Mouse (Mus musculus): ENCODE data around the gene Ghitm. TPM values are rescaled to one million over a fixed set of nuclear protein-coding genes. Genes with fewer than 3 reads are reported as not detected.

Ghitm gene
- polyA plus RNA-seq, 1 experiment = 224 TPM

DNA sequence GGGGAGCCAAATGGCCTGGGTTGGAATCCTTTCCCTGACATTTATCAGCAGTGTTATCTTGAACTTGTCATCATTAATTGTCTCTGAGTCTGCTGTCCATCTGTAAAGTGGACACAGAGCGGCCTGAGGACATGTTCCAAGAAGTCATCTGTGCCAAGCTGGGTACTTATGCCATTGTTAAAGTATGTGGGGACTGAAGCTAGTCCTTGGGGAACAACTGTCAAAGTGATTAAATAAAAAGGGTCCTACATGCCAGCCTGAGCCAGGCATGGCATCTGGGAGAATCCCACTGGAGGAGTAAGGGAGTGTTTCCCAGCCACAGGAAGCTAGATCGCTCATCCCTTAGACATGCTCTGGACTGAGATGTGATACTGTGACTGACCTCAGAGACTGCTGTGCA lies 24.6 kb downstream of the Ghitm start:
- H3K27ac ChIP-seq (ENCODE audit: insufficient read depth, low read length) = no peak overlapping the region
- H3K4me1 ChIP-seq (ENCODE audit: control insufficient read depth, insufficient read depth, low read length) = no peaks in the 10 kb centered on the region
- no peak for TF ChIP-seq CTCF (IDR thresholded peaks at IDR 0.05; ENCODE audit: low read depth, low read length)
- TF ChIP-seq EP300 (IDR thresholded peaks at IDR 0.05; ENCODE audit: insufficient read depth, low read depth, low read length) = no peak
- TF ChIP-seq POLR2A (IDR thresholded peaks at IDR 0.05; ENCODE audit: insufficient read depth, low read length) = no peak
- no peak overlapping the region for H3K9ac ChIP-seq (ENCODE audit: low read depth, poor library complexity, severe bottlenecking)
- no peaks in the 10 kb centered on the region for H3K36me3 ChIP-seq (ENCODE audit: control insufficient read depth, insufficient read depth, low read length, poor library complexity, severe bottlenecking)
- H3K27me3 ChIP-seq (ENCODE audit: control insufficient read depth, insufficient read depth, low read length, poor library complexity, severe bottlenecking) = no peaks in the 10 kb centered on the region
- no peak overlapping the region for H3K4me3 ChIP-seq (ENCODE audit: low read depth, low read length)
- H3K9me3 ChIP-seq (replicated peaks; ENCODE audit: control insufficient read depth, insufficient read depth, low read length, poor library complexity, severe bottlenecking) = peaks cover 6% of the 10 kb centered on the region; the same call in 1 of the 2 replicates

DNA sequence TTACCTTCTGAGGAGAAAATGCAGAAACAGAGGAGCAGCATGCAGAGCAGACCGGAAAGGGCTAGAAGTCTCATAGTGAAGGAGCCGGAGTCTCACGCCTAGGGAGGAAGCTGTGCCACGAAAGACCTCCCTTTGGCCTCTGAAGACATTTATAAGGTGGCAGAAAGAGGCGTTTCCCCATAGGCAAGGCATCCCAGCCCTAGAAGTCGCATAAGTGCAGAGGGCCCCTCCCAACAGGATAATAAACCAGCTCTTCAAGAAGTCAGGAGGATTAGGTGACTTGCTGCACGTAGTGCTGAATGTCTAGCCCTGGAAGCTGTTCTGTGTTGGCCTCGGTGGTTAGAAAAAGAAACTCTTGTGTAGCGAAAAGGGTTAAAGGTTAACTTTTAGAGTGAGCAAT lies 25.1 kb downstream of the Ghitm start:
- H3K27me3 ChIP-seq (ENCODE audit: control insufficient read depth, insufficient read depth, low read length, poor library complexity, severe bottlenecking) = no peaks in the 10 kb centered on the region
- no peak for TF ChIP-seq EP300 (IDR thresholded peaks at IDR 0.05; ENCODE audit: insufficient read depth, low read depth, low read length)
- TF ChIP-seq POLR2A (IDR thresholded peaks at IDR 0.05; ENCODE audit: insufficient read depth, low read length) = no peak
- TF ChIP-seq CTCF (IDR thresholded peaks at IDR 0.05; ENCODE audit: low read depth, low read length) = no peak
- H3K27ac ChIP-seq (ENCODE audit: insufficient read depth, low read length) = no peak overlapping the region
- H3K4me1 ChIP-seq (ENCODE audit: control insufficient read depth, insufficient read depth, low read length) = no peaks in the 10 kb centered on the region
- H3K4me3 ChIP-seq (ENCODE audit: low read depth, low read length) = no peak overlapping the region
- no peak overlapping the region for H3K9ac ChIP-seq (ENCODE audit: low read depth, poor library complexity, severe bottlenecking)
- H3K36me3 ChIP-seq (ENCODE audit: control insufficient read depth, insufficient read depth, low read length, poor library complexity, severe bottlenecking) = no peaks in the 10 kb centered on the region
- H3K9me3 ChIP-seq (replicated peaks; ENCODE audit: control insufficient read depth, insufficient read depth, low read length, poor library complexity, severe bottlenecking) = peaks cover 6% of the 10 kb centered on the region; the same call in 1 of the 2 replicates

DNA sequence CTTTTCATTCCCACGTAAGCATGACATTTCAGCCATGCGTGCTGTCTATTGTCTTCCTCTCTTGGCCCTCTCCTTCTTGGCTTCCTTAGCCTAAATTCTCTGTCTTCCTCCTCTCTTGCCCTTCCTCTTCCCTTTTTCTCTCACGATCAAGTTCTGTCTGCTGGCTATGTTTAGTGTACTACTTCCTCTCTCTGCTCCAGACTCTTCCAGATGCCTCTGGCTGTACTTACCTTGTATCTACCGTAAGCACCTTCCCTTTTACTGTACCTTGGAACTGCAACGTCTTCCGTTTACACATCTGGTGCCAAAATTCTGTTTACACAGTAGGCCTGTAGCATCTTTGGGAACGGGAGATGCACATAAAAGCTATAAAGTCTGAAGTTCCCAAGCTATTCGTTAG lies 25.6 kb downstream of the Ghitm start:
- no peak for TF ChIP-seq POLR2A (IDR thresholded peaks at IDR 0.05; ENCODE audit: insufficient read depth, low read length)
- no peak for TF ChIP-seq EP300 (IDR thresholded peaks at IDR 0.05; ENCODE audit: insufficient read depth, low read depth, low read length)
- no peak for TF ChIP-seq CTCF (IDR thresholded peaks at IDR 0.05; ENCODE audit: low read depth, low read length)
- no peaks in the 10 kb centered on the region for H3K27me3 ChIP-seq (ENCODE audit: control insufficient read depth, insufficient read depth, low read length, poor library complexity, severe bottlenecking)
- no peaks in the 10 kb centered on the region for H3K36me3 ChIP-seq (ENCODE audit: control insufficient read depth, insufficient read depth, low read length, poor library complexity, severe bottlenecking)
- H3K9me3 ChIP-seq (replicated peaks; ENCODE audit: control insufficient read depth, insufficient read depth, low read length, poor library complexity, severe bottlenecking) = peaks cover 2% of the 10 kb centered on the region; the same call in 1 of the 2 replicates
- no peak overlapping the region for H3K9ac ChIP-seq (ENCODE audit: low read depth, poor library complexity, severe bottlenecking)
- no peak overlapping the region for H3K27ac ChIP-seq (ENCODE audit: insufficient read depth, low read length)
- no peak overlapping the region for H3K4me3 ChIP-seq (ENCODE audit: low read depth, low read length)
- no peaks in the 10 kb centered on the region for H3K4me1 ChIP-seq (ENCODE audit: control insufficient read depth, insufficient read depth, low read length)

DNA sequence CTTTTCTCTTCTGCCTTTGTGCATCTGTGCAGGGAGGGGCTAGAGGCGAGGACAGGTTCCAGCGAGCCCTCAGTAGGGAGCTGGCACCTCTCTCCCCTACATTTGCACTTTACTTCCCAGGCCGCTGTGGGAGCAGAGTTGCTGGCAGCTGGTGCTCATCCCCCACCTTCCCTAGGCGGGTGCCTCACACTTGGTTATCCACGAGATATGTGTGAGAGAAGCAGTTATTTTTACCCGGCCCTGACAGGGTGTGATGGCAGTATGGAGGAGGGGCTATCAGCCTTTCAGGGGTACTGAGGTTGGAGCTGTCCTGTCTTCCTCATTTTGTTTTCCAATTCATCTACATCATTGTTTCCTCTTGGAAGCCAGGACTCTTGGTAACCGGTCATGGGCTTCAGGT lies 29.2 kb downstream of the Ghitm start:
- H3K27me3 ChIP-seq (ENCODE audit: control insufficient read depth, insufficient read depth, low read length, poor library complexity, severe bottlenecking) = no peaks in the 10 kb centered on the region
- no peak overlapping the region for H3K4me3 ChIP-seq (ENCODE audit: low read depth, low read length)
- TF ChIP-seq CTCF (IDR thresholded peaks at IDR 0.05; ENCODE audit: low read depth, low read length) (no peak), POLR2A (IDR thresholded peaks at IDR 0.05; ENCODE audit: insufficient read depth, low read length) (no peak), EP300 (IDR thresholded peaks at IDR 0.05; ENCODE audit: insufficient read depth, low read depth, low read length) (no peak)
- no peak overlapping the region for H3K9ac ChIP-seq (ENCODE audit: low read depth, poor library complexity, severe bottlenecking)
- no peaks in the 10 kb centered on the region for H3K9me3 ChIP-seq (replicated peaks; ENCODE audit: control insufficient read depth, insufficient read depth, low read length, poor library complexity, severe bottlenecking)
- no peaks in the 10 kb centered on the region for H3K4me1 ChIP-seq (ENCODE audit: control insufficient read depth, insufficient read depth, low read length)
- no peaks in the 10 kb centered on the region for H3K36me3 ChIP-seq (ENCODE audit: control insufficient read depth, insufficient read depth, low read length, poor library complexity, severe bottlenecking)
- H3K27ac ChIP-seq (ENCODE audit: insufficient read depth, low read length) = no peak overlapping the region

DNA sequence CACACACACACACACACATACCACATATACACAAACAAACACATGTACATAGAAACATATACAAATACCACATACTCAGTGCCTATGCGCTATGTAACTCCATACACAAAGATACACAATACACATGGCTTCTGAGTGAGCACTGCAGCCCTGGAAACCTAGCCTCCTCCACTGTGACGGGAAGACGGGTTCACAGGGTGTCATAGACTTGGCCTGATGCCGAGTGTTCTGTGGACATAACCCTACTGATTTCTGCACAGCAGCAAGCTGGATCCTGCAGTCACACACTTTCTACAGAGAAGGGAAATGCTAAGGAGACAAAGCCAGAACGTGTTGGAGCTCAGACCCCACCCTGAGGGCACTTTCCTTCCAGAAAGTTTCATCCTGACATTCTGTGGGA lies 30.3 kb downstream of the Ghitm start:
- H3K27ac ChIP-seq (ENCODE audit: insufficient read depth, low read length) = no peak overlapping the region
- no peak for TF ChIP-seq POLR2A (IDR thresholded peaks at IDR 0.05; ENCODE audit: insufficient read depth, low read length)
- no peak for TF ChIP-seq EP300 (IDR thresholded peaks at IDR 0.05; ENCODE audit: insufficient read depth, low read depth, low read length)
- no peak for TF ChIP-seq CTCF (IDR thresholded peaks at IDR 0.05; ENCODE audit: low read depth, low read length)

DNA sequence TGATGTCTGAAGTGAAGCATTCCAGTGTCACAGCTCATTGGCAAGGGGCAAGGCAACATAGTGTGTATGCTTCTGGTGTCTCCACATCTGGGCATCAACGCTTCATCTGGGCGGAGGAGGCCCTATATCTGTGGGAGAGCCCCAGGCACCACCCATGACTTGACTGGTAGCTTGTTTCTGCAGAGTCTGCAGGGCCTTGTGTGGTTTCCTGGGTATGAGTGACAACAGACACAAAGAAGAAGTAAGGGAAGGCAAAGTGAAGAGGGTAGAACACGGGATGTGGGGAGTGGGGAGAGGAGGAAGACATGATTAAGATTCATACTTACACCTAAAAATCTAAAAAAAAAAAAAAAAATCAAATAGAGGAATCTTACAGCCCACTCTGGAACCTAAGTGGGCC lies 32.6 kb downstream of the Ghitm start:
- H3K4me3 ChIP-seq (ENCODE audit: low read depth, low read length) = no peak overlapping the region
- TF ChIP-seq CTCF (IDR thresholded peaks at IDR 0.05; ENCODE audit: low read depth, low read length) = no peak
- no peak overlapping the region for H3K9ac ChIP-seq (ENCODE audit: low read depth, poor library complexity, severe bottlenecking)
- no peaks in the 10 kb centered on the region for H3K4me1 ChIP-seq (ENCODE audit: control insufficient read depth, insufficient read depth, low read length)
- H3K9me3 ChIP-seq (replicated peaks; ENCODE audit: control insufficient read depth, insufficient read depth, low read length, poor library complexity, severe bottlenecking) = no peaks in the 10 kb centered on the region
- H3K27ac ChIP-seq (ENCODE audit: insufficient read depth, low read length) = no peak overlapping the region
- no peaks in the 10 kb centered on the region for H3K27me3 ChIP-seq (ENCODE audit: control insufficient read depth, insufficient read depth, low read length, poor library complexity, severe bottlenecking)
- no peaks in the 10 kb centered on the region for H3K36me3 ChIP-seq (ENCODE audit: control insufficient read depth, insufficient read depth, low read length, poor library complexity, severe bottlenecking)

More for the DNA sequence above, 30.3 kb downstream of the Ghitm start:
- H3K4me1 ChIP-seq (ENCODE audit: control insufficient read depth, insufficient read depth, low read length) = no peaks in the 10 kb centered on the region
- H3K36me3 ChIP-seq (ENCODE audit: control insufficient read depth, insufficient read depth, low read length, poor library complexity, severe bottlenecking) = no peaks in the 10 kb centered on the region
- H3K4me3 ChIP-seq (ENCODE audit: low read depth, low read length) = no peak overlapping the region
- H3K9me3 ChIP-seq (replicated peaks; ENCODE audit: control insufficient read depth, insufficient read depth, low read length, poor library complexity, severe bottlenecking) = no peaks in the 10 kb centered on the region
- H3K9ac ChIP-seq (ENCODE audit: low read depth, poor library complexity, severe bottlenecking) = no peak overlapping the region
- no peaks in the 10 kb centered on the region for H3K27me3 ChIP-seq (ENCODE audit: control insufficient read depth, insufficient read depth, low read length, poor library complexity, severe bottlenecking)

All from ES-Bruce4 (cell line).